Mouse (Mus musculus): ENCODE results near the gene Golim4. TPM values are rescaled to one million over a fixed set of nuclear protein-coding genes. Genes with fewer than 3 reads are reported as not detected.
"Not testable (repeated sequence)": the region's sequence is repeated elsewhere in the genome, so short reads cannot be mapped to it uniquely, and the experiment has no call there.

The Golim4 gene
- polyA plus RNA-seq (2015; fragmentation: Nextera tagmentation; extraction: Ambion mirVana), result 19.3 and 23.6 TPM in 2 replicates

- Histone ChIP-seq H3K9me3 (replicated peaks) (no peaks in the 10 kb centered on the region), H3K4me3 (replicated peaks) (peak within 1 kb of the TSS; percentile 86), H3K9ac (peak within 1 kb of the TSS; percentile 82), H3K27me3 (no peaks in the 10 kb centered on the region), H3K4me1 (replicated peaks) (peaks cover 50% of the 10 kb centered on the region), H3K4me2 (peak within 1 kb of the TSS; percentile 89), H3K36me3 (replicated peaks) (no peaks in the 10 kb centered on the region; the same call in none of the 2 replicates), H3K27ac (replicated peaks) (peak within 1 kb of the TSS; percentile 88)
- peak; percentile 99 for ATAC-seq (ENCODE audit: insufficient read depth)
- WGBS (ENCODE audit: insufficient replicate concordance), result under 1% methylated on average over 53 of the region's 53 CpGs
Observed at GRCm38 (mm10) chr3:75956551-75957302, at the start of gene Golim4. Gene Golim4, minus strand, starts transcription at chr3:75956949.

DNA sequence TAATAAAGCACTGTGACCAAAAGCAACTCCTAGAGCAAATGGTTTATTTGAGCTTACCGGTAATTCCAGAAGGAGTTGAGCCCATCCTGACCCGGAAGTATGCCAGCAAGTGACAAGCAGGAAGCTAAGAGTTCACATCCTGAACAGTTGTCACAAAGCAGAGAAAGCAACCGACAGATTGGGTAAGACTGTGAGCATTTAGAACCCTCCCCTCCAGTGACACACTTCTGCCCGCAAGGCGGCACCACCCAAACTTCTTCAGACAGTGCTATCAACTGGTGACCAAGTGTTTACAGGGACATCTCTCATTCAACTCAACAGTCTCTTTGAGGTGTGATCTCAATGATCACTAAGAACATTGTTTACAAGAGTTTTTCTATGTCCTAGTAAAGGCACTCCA is 48.9 kb upstream of the Golim4 start:
- Histone ChIP-seq H3K27me3 (no peaks in the 10 kb centered on the region), H3K36me3 (replicated peaks) (no peaks in the 10 kb centered on the region), H3K9ac (no peak overlapping the region), H3K4me2 (no peak overlapping the region), H3K27ac (replicated peaks) (no peak overlapping the region), H3K4me3 (replicated peaks) (no peak overlapping the region), H3K4me1 (replicated peaks) (no peaks in the 10 kb centered on the region), H3K9me3 (replicated peaks) (no peaks in the 10 kb centered on the region)
- WGBS (ENCODE audit: insufficient replicate concordance), result 53% methylated on average over 5 of the region's 5 CpGs
- no peak for ATAC-seq (ENCODE audit: insufficient read depth)

DNA sequence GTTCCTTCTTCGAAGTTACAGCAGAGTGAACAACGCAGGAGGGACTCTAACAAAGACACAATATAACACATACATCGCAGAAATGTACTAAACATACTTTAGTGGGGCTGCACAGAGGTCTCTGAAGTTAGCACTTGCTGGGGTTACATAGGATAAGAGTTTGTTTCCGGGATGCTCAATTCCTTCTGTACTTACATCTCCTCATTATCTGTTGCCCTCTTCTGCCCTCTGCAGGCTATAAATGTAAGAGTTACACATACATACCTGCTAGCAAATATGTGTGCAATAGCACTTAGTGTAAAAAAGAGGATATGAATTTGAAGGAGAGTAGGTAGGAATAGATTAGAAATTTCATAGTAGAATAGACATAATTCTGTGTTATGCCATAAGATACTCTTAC is 44.4 kb upstream of the Golim4 start:
- Histone ChIP-seq H3K4me1 (replicated peaks) (no peaks in the 10 kb centered on the region), H3K36me3 (replicated peaks) (no peaks in the 10 kb centered on the region), H3K27ac (replicated peaks) (no peak overlapping the region), H3K9me3 (replicated peaks) (no peaks in the 10 kb centered on the region), H3K4me3 (replicated peaks) (no peak overlapping the region), H3K4me2 (no peak overlapping the region), H3K9ac (no peak overlapping the region), H3K27me3 (no peaks in the 10 kb centered on the region)
- ATAC-seq (ENCODE audit: insufficient read depth), result no peak
- WGBS (ENCODE audit: insufficient replicate concordance), result 40% methylated on average over 4 of the region's 4 CpGs

DNA sequence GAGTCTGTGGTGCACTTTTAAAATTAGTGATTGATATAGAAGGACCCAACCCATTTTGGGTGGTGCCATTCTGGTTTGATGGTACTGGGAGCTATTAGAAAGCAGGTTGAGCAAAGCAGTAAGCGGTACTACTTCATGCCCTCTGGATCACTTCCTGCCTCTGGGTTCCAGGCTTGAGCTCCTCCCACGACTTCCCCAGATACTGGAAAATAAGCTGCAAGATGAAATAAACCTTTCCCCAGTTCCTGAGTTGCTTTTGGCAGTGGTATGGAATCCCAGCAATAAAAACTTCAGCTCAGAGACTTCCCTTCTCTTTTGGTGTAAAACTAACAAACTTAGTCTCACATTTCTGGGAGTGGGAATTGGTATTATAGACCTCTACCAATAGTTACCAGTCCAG is 43.7 kb upstream of the Golim4 start:
- Histone ChIP-seq H3K4me3 (replicated peaks) (no peak overlapping the region), H3K9ac (no peak overlapping the region), H3K4me1 (replicated peaks) (no peaks in the 10 kb centered on the region), H3K36me3 (replicated peaks) (no peaks in the 10 kb centered on the region), H3K27ac (replicated peaks) (no peak overlapping the region), H3K4me2 (no peak overlapping the region), H3K27me3 (no peaks in the 10 kb centered on the region), H3K9me3 (replicated peaks) (no peaks in the 10 kb centered on the region)
- 33% methylated on average over 2 of the region's 2 CpGs for WGBS (ENCODE audit: insufficient replicate concordance)
- no peak for ATAC-seq (ENCODE audit: insufficient read depth)

- ATAC-seq (ENCODE audit: insufficient read depth); H3K27ac ChIP-seq (replicated peaks); H3K27me3 ChIP-seq; H3K36me3 ChIP-seq (replicated peaks); H3K9me3 ChIP-seq (replicated peaks); H3K4me3 ChIP-seq (replicated peaks); H3K4me1 ChIP-seq (replicated peaks); H3K9ac ChIP-seq; H3K4me2 ChIP-seq: not testable (repeated sequence)
- 63% methylated on average over 2 of the region's 2 CpGs for WGBS (ENCODE audit: insufficient replicate concordance)
Observed at GRCm38 (mm10) chr3:75981031-75981750, 24.4 kb upstream of the Golim4 start.

- not testable (repeated sequence) for H3K36me3 ChIP-seq (replicated peaks); H3K4me3 ChIP-seq (replicated peaks); H3K9ac ChIP-seq; H3K9me3 ChIP-seq (replicated peaks); H3K27me3 ChIP-seq
- 47% methylated on average over 2 of the region's 2 CpGs for WGBS (ENCODE audit: insufficient replicate concordance)
- Histone ChIP-seq H3K27ac (replicated peaks) (peak overlapping the region; percentile 64), H3K4me1 (replicated peaks) (peaks cover 26% of the 10 kb centered on the region), H3K4me2 (peak overlapping the region; percentile 34; the same call in 1 of the 2 replicates)
- ATAC-seq (ENCODE audit: insufficient read depth), result peak; percentile 92
Observed at GRCm38 (mm10) chr3:75962784-75963772, 6.3 kb upstream of the Golim4 start.

DNA sequence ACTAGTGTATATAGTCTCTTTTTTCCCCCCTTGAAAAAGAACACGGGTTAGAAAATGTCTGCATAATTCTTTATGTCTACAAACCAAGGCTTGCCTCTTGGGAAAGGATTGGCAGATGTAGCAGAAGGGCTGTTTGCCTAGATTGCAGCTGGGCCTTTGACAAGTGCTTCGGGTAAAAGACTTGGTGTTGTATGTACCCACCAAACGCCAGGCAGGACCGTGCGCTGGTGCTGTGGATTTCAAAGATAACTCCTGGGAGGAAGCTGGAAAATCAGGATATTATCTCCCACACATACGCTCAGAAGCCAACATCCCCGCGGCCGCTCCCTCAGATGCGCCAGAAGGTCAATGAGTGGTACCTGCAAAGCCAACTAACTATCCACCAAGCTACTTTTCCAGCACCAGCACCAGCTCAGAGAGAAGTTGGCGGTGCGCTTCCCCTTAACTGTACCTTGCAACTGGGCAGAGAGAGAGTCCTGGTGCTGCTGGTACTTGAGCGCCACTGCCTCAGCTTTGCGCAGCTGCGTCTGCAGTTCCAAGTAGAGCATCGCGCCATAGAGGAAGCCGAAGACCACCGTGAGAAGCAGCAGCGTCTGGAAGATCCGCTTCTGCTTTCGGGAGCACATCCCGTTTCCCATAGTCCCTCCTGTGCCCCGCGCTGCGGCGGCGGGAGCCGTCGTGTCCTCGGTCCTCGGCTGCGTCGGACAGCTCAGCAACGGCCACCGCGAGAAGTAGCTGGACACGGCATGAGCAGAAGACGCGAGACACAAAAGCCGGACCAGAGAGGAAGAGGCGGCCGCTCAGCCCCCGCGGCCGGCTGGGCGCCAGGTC is 873 bp downstream of the Golim4 start:
- 1% methylated on average over 47 of the region's 47 CpGs for WGBS (ENCODE audit: insufficient replicate concordance)

DNA sequence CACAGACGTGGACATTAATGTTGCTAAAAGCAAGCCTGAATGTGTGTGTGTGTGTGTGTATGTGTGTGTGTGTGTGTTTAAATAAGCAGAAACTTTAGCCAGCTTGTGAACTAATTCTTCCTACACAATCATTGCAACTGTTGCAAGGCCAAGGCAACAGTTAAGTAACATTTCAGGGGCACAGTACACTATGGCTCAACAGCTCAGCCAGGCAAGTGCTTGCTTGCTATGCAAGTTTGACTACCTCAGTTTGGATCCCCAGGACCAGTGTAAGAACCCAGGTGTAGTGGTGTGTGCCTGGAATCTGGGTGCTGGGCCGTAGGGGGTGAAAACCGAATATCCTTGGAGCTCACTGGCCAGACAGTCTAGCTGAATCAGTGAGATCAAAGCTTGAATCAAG is 2.6 kb downstream of the Golim4 start:
- no peaks in the 10 kb centered on the region for H3K9me3 ChIP-seq (replicated peaks)
- no peaks in the 10 kb centered on the region; the same call in none of the 2 replicates for H3K36me3 ChIP-seq (replicated peaks)
- ATAC-seq (ENCODE audit: insufficient read depth), result no peak
- H3K4me2 ChIP-seq, result peak overlapping the region; percentile 89
- 64% methylated on average over 3 of the region's 3 CpGs for WGBS (ENCODE audit: insufficient replicate concordance)
- no peaks in the 10 kb centered on the region for H3K27me3 ChIP-seq
- peak overlapping the region; percentile 12; the same call in 1 of the 2 replicates for H3K27ac ChIP-seq (replicated peaks)
- H3K4me3 ChIP-seq (replicated peaks), result peak overlapping the region; percentile 86
- H3K9ac ChIP-seq, result no peak overlapping the region
- H3K4me1 ChIP-seq (replicated peaks), result peaks cover 66% of the 10 kb centered on the region

More for the DNA sequence above, 873 bp downstream of the Golim4 start:
- peaks cover 53% of the 10 kb centered on the region for H3K4me1 ChIP-seq (replicated peaks)
- peak overlapping the region; percentile 86 for H3K4me3 ChIP-seq (replicated peaks)
- peak overlapping the region; percentile 88 for H3K27ac ChIP-seq (replicated peaks)
- H3K36me3 ChIP-seq (replicated peaks), result no peaks in the 10 kb centered on the region; the same call in none of the 2 replicates
- ATAC-seq (ENCODE audit: insufficient read depth), result peak; percentile 5; the same call in 1 of the 2 replicates
- peak overlapping the region; percentile 89 for H3K4me2 ChIP-seq
- peak overlapping the region; percentile 82 for H3K9ac ChIP-seq
- no peaks in the 10 kb centered on the region for H3K27me3 ChIP-seq
- no peaks in the 10 kb centered on the region for H3K9me3 ChIP-seq (replicated peaks)

- no peaks in the 10 kb centered on the region for H3K27me3 ChIP-seq
- no peak overlapping the region for H3K4me3 ChIP-seq (replicated peaks)
- H3K27ac ChIP-seq (replicated peaks), result peak overlapping the region; percentile 1; the same call in 1 of the 2 replicates
- H3K4me2 ChIP-seq, result peak overlapping the region; percentile 19
- H3K36me3 ChIP-seq (replicated peaks), result peaks cover 5% of the 10 kb centered on the region
- peaks cover 76% of the 10 kb centered on the region for H3K4me1 ChIP-seq (replicated peaks)
- H3K9me3 ChIP-seq (replicated peaks), result no peaks in the 10 kb centered on the region
- no peak overlapping the region for H3K9ac ChIP-seq
- WGBS (ENCODE audit: insufficient replicate concordance), result 32% methylated on average over 5 of the region's 5 CpGs
- no peak for ATAC-seq (ENCODE audit: insufficient read depth)
Observed at GRCm38 (mm10) chr3:75952328-75953060, 4.3 kb downstream of the Golim4 start.
